Mouse (Mus musculus) skeletal muscle tissue, postnatal 0 days (tissue): ENCODE measurements around the gene 4933402J07Rik. TPM values are rescaled to one million over a fixed set of nuclear protein-coding genes. Genes with fewer than 3 reads are reported as not detected.

Experiments used
- polyA plus RNA-seq: library from polyadenylated mRNA; unstranded; fragments of >200 nt; fragmentation: Nextera tagmentation; extraction: Ambion mirVana; gene quantifications from 2 replicates; pipeline ENCODE4 v1.2.1, GENCODE M21; 2015

4933402J07Rik gene
- polyA plus RNA-seq = not detected in 2 replicates

DNA sequence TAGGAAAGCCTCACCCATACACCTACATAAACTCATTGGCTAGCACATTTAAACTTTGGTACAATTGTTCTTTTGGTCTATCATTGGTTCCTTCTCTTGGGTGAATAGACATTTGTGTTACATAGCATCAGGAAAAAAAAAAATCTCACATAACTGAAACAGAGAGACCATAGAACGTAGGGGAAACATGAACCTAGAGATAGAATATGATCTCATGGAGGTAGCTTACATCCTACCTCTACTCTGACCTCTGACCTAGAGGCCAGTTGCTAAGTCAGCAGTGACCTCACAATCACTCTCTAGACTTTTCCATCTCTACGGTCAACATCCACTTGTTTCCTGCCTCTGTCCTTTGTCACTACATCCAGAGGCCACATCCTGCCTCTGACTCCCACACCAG lies at the start of gene 4933402J07Rik:
Gene 4933402J07Rik, plus strand, starts transcription at position 301 of the 400 bp plus-strand sequence.

Other genes starting within 250 kb of the 4933402J07Rik start
- gene Cbln1, start 91.2 kb upstream of the 4933402J07Rik start, polyA plus RNA-seq = 0.07 TPM in 1 of 2 replicates, not detected in the other